15 mouse cellular contexts compared by ENCODE assay signal in the genomic region with DNA sequence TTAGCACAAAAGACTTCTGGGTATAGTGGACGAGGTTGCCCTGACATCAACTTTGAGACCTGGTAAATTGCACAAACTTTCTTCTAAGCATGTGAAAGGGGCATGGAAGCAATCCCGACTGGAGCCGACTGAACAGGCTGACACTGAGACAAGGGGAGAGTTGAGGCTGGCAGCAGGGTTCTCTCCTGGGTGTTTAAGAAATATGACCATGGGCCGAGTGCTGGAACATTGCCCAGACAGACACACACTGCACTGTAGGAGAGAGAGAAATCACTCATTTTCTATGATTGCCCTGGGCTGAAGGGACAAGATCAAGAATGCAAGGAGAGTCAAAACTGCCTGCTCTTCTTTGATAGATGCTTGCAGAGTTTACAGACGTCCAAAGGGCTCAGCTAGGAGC. TPM values are rescaled to one million over a fixed set of nuclear protein-coding genes. Genes with fewer than 3 reads are reported as not detected.
DNase-seq lines count a peak whose midpoint lies in the region; ATAC-seq lines count a peak whose summit lies in the region.
"Had no signal": no experiment of that assay in that cellular context is flagged by ENCODE, and none has a peak within 500 bp of the region (broad histone marks: within the 10 kb centered on the region; RNA-seq: fewer than 3 reads in every experiment).

No protein-coding gene starts in this region.

- no peaks in the 10 kb centered on the region for H3K36me3 ChIP-seq in hindbrain, embryonic 14.5 days (replicated peaks; ENCODE audit: control insufficient read depth, insufficient read depth)
- H3K36me3 ChIP-seq in hindbrain, embryonic 16.5 days (ENCODE audit: control insufficient read depth, insufficient read depth, low read length) = no peaks in the 10 kb centered on the region
- H3K36me3 ChIP-seq in neural tube, embryonic 14.5 days (ENCODE audit: control insufficient read depth, insufficient read depth, low read length) = no peaks in the 10 kb centered on the region
- H3K36me3 ChIP-seq: embryonic facial prominence, embryonic 12.5 days; G1E; limb, embryonic 15.5 days had no signal

- H3K27ac ChIP-seq in hindbrain, embryonic 14.5 days = no peak overlapping the region
- no peak overlapping the region for H3K27ac ChIP-seq in hindbrain, embryonic 16.5 days (ENCODE audit: low read depth, low read length)
- no peak overlapping the region for H3K27ac ChIP-seq in neural tube, embryonic 14.5 days (ENCODE audit: low read depth, low read length)
- H3K27ac ChIP-seq: embryonic facial prominence, embryonic 12.5 days; layer of hippocampus, adult 2 months; limb, embryonic 15.5 days had no signal

- H3K4me1 ChIP-seq in hindbrain, embryonic 14.5 days (replicated peaks; ENCODE audit: control insufficient read depth, insufficient read depth, low read length) = peaks cover 7% of the 10 kb centered on the region; the same call in 1 of the 2 replicates
- H3K4me1 ChIP-seq in hindbrain, embryonic 16.5 days (ENCODE audit: control insufficient read depth, insufficient read depth, low read depth, low read length) = no peaks in the 10 kb centered on the region
- H3K4me1 ChIP-seq in neural tube, embryonic 14.5 days (ENCODE audit: control insufficient read depth, insufficient read depth, low read length) = peaks cover 10% of the 10 kb centered on the region; the same call in 1 of the 2 replicates
- H3K4me1 ChIP-seq: embryonic facial prominence, embryonic 12.5 days; limb, embryonic 15.5 days had no signal

- no peak overlapping the region for H3K9ac ChIP-seq in hindbrain, embryonic 14.5 days
- H3K9ac ChIP-seq in hindbrain, embryonic 16.5 days (ENCODE audit: low read depth, low read length) = no peak overlapping the region
- no peak overlapping the region for H3K9ac ChIP-seq in neural tube, embryonic 14.5 days (replicated peaks; ENCODE audit: low read depth, low read length)
- H3K9ac ChIP-seq: embryonic facial prominence, embryonic 12.5 days; limb, embryonic 15.5 days had no signal

- peak; percentile 24 for DNase-seq in hindbrain, embryonic 14.5 days (ENCODE audit: low spot score)
- DNase-seq in neural tube, embryonic 10.5 days (ENCODE audit: extremely low spot score, low spot score) = no peak
- peak; percentile 81 for DNase-seq in adrenal gland, adult 2 months
- peak; percentile 7 for DNase-seq in mesoderm, embryonic 11.5 days (ENCODE audit: low read depth, low spot score)
- DNase-seq in left cerebral cortex, adult 9 months (ENCODE audit: low spot score in 2 of 2) = no peak
- DNase-seq: cerebellum, postnatal 25 days; gastrocnemius, postnatal 25 days; right cerebral cortex, postnatal 25 days had no signal

- no peaks in the 10 kb centered on the region for H3K27me3 ChIP-seq in hindbrain, embryonic 14.5 days (ENCODE audit: control insufficient read depth, insufficient read depth, low read length)
- H3K27me3 ChIP-seq in hindbrain, embryonic 16.5 days (replicated peaks; ENCODE audit: control insufficient read depth, insufficient read depth, low read length) = no peaks in the 10 kb centered on the region
- no peaks in the 10 kb centered on the region for H3K27me3 ChIP-seq in neural tube, embryonic 14.5 days (ENCODE audit: control insufficient read depth, insufficient read depth, low read length)
- H3K27me3 ChIP-seq: embryonic facial prominence, embryonic 12.5 days; limb, embryonic 15.5 days had no signal

- ATAC-seq in hindbrain, embryonic 14.5 days (ENCODE audit: low FRiP score) = no peak
- no peak; the same call in 1 of the 2 replicates for ATAC-seq in hindbrain, embryonic 16.5 days
- ATAC-seq in neural tube, embryonic 14.5 days (ENCODE audit: low read depth) = peak; percentile 49; the same call in 1 of the 2 replicates

- 34% methylated on average over 5 of the region's 5 CpGs for WGBS in hindbrain, embryonic 14.5 days
- WGBS in hindbrain, embryonic 16.5 days = 29% methylated on average over 5 of the region's 5 CpGs
- 19% methylated on average over 5 of the region's 5 CpGs for WGBS in neural tube, embryonic 14.5 days

- H3K9me3 ChIP-seq in hindbrain, embryonic 14.5 days (ENCODE audit: control insufficient read depth, low read length) = no peaks in the 10 kb centered on the region
- no peaks in the 10 kb centered on the region for H3K9me3 ChIP-seq in hindbrain, embryonic 16.5 days (ENCODE audit: control insufficient read depth, low read length)
- no peaks in the 10 kb centered on the region for H3K9me3 ChIP-seq in neural tube, embryonic 14.5 days (ENCODE audit: control insufficient read depth, low read length)
- H3K9me3 ChIP-seq: embryonic facial prominence, embryonic 12.5 days; limb, embryonic 15.5 days had no signal

- H3K4me3 ChIP-seq in hindbrain, embryonic 14.5 days (replicated peaks; ENCODE audit: low read length) = no peak overlapping the region
- H3K4me3 ChIP-seq in hindbrain, embryonic 16.5 days (ENCODE audit: low read length) = no peak overlapping the region
- no peak overlapping the region for H3K4me3 ChIP-seq in neural tube, embryonic 14.5 days (ENCODE audit: low read depth, low read length)
- H3K4me3 ChIP-seq: embryonic facial prominence, embryonic 12.5 days; layer of hippocampus, adult 2 months; limb, embryonic 15.5 days had no signal

- H3K4me2 ChIP-seq in hindbrain, embryonic 14.5 days (replicated peaks) = no peak overlapping the region
- H3K4me2 ChIP-seq in hindbrain, embryonic 16.5 days (ENCODE audit: low read length) = no peak overlapping the region
- no peak overlapping the region for H3K4me2 ChIP-seq in neural tube, embryonic 14.5 days (ENCODE audit: low read depth, low read length)
- H3K4me2 ChIP-seq: embryonic facial prominence, embryonic 12.5 days; heart, embryonic 11.5 days; limb, embryonic 15.5 days had no signal

RNA-seq across cellular contexts. Expression of a gene that starts 40.1 kb away (rescaled TPM):
- 36.3 and 38.1 TPM in 2 replicates for polyA plus RNA-seq in hindbrain, embryonic 14.5 days (2014; fragmentation: Nextera tagmentation; extraction: Ambion mirVana)
- 16.6 and 18.4 TPM in 2 replicates for polyA plus RNA-seq in hindbrain, embryonic 16.5 days (2015; fragmentation: Nextera tagmentation; extraction: Ambion mirVana)
- 36.9 and 42.2 TPM in 2 replicates for polyA plus RNA-seq in neural tube, embryonic 14.5 days (2014; fragmentation: Nextera tagmentation; extraction: Ambion mirVana)
- 10 to 100 TPM; 70.8 to 70.9 TPM for total RNA-seq in adrenal gland, adult 2 months (2021)
- polyA plus RNA-seq in adrenal gland, adult 2 months (2012; rRNA removed) = 4.5 and 4.8 TPM in 2 replicates

Comparison
In these comparisons a context has a peak if more than half of its experiments do, and no peak if none do; other contexts are left out.
1. DNase-seq: peak in hindbrain, embryonic 14.5 days (single experiment), adrenal gland, adult 2 months (single experiment) and mesoderm, embryonic 11.5 days (single experiment); none in neural tube, embryonic 10.5 days (single experiment) and left cerebral cortex, adult 9 months (0 of 2).